Mouse (Mus musculus): ENCODE data around the gene Npsr1.

Npsr1 gene

DNA sequence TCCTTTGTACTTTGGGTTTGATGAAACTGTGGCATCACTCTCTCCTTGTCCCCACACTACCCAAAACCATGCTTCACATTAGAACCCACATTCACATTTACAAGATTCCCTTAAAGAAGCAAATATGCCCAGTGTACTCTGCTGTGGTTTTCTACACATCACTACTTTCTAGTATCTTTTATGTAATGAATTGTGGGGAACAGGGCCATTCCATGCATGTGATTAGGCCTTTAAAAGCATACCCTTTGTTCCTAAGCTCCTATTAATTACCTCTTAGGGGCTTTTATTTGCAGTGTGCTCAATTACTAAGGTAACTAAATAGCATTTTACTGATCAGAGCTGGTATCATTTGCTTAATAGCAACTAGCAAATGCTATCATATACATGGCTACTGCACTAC lies 149.8 kb downstream of the Npsr1 start:
- no peak for DNase-seq

DNA sequence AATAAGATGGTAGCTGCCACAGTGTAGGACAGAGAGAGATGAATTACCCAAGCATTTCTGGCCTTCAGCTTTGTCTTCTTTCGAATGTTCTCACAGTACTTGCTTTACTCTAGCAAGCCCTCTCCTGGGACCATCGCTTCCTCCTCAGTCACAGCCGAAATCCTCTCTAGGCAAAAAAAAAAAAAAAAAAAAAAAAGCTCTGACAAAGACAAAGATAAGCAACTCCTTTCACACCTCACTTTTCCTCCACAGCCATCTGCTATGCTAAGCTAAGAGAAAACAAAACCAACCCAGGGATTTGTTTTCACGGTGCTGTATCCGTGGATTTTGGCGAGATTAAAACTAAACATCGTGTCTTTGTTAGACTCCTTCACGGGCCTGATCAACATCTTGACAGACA lies 156.4 kb downstream of the Npsr1 start:
- DNase-seq: no peak

DNA sequence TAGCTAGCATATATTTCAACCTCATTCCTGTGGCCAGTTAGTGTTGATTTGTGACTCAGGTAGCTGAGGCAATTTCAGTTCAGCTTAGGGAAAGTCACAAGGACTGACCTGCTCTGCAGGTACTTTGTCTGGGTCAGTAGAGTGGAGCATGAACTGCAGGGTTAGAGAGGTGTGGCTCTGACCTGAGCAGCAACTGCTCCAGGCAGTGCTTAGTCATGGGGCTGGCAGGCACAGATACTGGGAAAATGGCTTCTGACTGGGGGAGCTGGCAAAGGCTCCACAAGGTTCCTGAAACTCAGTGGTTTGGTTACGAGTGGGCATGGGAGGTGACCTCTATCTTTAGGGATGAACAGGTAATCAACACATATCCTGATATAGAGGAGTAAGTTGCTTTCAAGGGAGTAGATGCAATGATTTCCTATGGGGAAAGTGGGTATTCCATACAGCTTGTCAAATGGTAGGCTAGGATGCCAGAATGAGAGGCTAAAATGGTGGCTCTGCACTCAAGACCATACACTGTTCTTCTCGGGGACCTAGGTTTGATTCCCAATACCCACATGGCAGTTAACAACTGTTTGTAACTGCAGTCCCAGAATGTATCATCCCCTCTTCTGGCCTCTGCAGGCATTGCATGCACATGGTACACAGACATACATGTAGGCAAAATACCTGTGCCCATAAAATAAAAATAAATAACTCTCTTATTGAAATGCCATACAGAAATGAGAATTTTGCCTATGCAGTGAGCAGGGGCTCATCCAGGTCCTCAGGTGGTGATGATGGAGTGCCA lies 182.9 kb downstream of the Npsr1 start:
- DNase-seq: no peak

DNA sequence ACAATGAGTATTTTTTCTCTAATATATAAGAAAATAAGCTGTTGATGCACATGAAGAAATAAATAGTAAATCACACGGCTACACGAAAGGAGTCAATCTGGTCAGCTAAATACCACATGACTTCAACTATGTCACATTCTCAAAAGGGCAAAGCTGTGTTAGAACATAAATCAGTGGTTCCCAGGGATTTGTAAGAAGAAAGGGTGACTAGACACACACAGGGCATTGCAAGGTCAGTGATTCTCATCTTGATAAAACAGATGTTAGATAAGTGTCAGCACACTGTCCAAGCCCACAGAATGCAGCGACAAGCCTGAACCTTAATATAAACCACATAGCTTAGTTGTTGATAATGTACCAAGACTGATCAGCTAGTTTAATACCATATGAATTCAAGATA lies 184.8 kb downstream of the Npsr1 start:
- no peak for DNase-seq

DNA sequence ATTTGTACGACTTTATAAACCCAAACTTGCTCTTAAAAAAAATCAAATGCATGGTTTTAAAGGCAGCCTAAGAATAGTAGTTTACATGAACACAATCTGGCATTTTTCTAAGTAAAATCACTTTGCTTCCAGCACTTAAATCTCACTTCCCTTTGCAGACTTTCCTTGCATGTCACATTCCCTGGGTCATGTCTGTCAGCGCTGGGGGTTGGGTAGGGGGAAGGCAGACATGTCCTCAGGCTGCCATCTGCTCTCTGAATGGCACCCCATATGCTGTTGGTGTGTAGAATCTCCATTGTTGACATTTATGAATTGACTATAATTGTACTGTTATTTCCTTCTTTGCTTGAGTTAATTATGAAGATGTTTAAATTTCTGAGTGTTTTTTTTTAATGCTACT lies 185.3 kb downstream of the Npsr1 start:
- DNase-seq: no peak

DNA sequence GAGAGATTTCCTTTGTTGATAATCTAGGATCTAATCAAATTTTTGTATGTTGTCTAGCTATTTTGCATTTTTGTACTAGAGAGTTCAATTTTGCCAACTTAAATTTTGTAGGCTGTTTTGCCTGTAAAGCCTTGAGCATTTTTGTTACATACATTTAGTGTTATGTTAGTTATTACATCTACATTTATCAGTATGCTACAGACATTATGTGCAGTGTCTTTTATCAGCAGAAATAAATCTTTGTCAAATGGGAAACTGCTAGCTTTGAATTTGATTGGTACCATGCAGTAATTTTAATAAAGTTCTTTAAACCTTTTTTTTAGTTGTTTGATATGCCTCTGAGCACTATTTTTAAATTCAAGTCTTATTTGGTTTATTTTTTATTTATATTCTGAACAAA lies 185.7 kb downstream of the Npsr1 start:
- DNase-seq: no peak

DNA sequence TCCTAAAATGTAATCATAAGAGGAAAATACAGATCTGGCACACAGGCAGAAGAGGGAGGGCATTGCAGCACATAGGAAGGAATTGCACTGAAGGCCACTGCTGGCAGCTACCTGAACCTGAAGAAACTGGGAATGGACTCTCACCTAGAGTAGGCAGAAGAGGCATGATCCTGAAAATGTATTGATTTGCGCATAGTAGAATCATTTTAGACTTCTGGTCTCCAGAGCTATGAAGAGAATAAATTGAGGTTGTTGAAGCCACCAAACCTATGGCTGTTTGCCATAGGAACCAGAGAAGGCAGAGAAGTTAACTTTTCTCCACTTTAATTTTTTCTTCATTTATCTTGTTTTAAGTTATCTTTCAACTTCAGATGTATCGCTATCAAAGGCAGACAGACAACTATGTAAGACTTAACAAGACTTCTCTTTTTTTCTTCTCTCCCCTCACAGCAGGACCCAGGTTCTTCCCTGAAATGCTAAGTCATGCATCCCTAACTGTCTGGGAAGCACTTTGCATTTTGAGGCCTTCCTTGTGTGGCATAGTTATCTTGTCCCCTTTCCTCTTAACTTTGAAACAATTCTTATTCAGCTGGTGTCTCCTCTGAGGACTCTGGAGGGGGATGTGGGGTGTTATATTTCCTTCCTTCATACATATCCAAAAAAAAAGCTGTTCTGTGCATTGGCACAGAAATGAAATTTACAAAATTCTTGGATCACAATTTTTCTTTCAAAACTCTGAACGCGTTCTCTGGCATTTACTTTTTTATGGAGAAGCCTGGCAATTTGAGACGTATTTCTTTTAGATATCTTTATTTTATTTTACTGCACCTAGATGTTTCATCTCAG lies 186.7 kb downstream of the Npsr1 start:
- no peak for DNase-seq

DNA sequence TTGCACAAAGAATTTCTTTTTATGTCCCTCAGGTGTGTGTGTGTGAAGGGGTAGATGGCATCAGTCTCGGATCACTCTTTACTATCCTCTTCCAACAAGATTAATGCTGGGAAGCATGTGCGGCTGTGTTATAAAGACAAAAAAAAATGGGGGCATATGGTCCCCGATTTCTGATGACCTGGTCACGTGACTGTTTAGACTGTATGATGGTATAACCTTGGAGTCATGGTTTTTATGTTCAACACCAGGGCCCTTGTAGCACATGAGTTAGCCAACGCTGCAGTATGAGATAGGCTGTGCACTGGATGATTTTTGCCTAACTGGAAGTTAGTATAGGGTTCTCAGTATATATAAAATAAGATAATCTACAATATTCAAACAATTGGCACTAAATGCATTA lies 187.6 kb downstream of the Npsr1 start:
- DNase-seq: no peak

DNA sequence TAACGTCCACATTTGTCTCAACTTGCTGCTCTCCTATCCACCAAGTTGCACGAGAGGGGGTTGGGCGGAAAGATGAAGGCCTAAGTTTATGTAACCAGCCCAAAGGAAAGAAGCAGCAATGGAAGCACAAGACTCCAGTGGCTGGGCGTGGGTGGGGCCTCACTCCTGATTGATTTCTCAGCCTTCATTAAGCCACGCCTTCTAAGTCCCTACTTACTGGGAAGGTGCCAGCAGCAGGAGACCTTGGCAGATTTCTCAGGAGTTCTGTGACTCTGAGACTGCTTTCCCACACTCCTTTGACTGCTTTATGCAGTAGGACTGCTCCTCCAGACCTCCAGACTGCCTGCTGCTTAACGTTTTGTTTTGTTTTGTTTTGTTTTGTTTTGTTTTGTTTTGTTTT lies 193.6 kb downstream of the Npsr1 start:
- no peak for DNase-seq

DNA sequence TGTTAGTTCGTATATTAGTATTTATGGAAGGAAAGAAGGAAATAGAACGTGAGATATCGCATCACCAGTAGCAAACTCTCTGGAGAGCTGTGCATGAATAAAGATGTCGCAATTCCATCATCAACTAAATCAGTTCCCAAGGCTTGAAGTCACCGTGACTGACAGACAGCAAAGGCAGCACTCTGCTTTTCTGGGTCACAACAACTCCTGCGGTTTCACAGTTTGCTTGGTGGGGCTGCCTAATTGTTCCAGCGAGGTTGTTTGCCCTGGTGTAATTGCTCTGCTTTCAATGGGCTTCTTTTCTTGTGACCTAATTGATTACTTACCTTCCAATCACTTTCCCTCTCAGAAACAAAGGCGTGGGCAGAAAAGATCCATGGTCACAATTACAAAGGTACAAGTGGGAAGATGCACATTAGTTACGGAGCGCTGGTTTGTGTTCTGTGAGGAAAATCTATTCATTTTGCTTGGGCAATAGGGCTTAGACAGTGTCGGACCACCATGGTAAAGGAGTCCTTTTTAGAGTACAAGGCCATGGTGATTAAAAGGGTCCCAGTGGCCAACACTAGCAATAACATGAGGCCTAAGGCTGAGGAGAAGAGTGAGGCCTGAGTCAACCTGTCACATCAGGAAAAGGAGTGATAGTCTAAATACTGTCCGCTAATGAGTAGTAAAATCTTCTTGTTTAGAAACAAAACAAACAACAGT lies 195.6 kb downstream of the Npsr1 start:
- no peak for DNase-seq

DNA sequence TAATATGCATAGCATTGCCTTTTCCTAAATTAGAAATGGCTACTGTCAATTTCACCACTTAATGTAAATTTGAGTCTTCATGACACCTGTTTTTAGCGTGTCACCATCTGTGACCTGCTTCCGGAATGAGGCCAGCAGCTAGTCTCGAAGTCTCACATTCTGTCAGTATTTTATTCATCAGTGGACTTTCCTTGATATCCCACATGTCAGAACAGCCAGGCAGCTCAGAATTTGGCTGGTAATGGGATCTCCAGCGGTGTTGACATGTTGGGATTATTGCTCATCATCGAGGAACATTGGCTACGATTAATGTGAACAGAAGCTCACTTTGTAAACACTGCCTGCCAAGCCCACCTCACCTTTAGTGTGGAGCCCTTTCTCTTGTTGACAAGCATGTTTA lies 205.1 kb downstream of the Npsr1 start:
- DNase-seq: no peak

DNA sequence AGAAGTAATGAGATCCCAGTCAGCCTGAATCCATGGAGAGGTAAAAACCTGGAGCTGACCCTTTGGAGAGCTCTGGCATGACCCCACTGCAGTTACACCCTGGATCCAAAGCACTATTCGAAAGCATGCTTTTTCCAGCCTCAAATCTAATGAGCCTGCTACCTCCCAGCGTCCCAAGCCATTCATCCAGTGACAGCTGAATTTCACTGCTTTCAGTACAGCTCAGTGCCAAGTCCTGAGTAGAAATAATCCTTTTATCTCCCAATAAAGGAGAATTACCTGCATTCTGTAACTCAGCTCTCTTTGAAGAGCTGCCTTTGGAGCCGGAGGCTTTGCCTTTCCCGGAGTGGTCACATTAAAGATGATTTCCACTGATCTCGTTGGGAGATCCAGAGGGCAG lies 209.2 kb downstream of the Npsr1 start:
- no peak for DNase-seq

DNA sequence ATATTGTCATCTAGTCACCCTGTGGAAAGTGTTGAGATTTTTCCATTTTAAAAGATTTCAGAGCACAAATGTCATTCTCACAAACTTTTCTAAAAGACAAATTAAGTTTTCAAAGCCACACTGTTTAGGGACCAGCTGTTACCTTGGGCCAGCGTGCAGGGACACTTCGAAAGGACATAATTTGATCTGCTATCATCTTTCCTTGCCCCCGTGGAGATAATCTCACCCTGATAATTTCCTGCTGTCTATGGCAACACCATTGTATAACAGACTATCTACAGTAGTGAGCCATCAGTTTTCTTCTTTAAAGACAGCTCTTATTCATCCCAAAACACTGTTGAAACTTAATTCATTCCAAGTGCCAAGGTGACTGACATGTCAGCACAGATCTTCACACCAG lies 209.6 kb downstream of the Npsr1 start:
- no peak for DNase-seq

DNA sequence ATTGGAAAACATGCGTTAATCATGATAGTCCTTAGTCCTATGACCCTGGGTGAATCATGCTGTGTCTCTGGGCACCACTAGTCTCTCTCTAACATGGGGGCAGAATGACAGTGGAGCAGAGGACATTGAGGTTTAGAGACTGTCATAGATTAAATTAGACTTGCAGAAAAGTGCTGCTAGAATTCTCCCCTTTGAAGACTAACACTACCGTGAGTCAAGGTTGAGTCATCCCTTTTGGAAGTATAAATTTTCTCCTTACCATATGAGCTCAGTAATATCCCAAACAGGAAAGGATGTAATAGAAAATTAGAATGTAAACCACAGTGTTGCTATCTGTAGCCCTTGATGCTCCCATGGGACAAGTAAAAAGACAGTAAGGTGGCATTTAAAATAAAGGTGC lies 218.0 kb downstream of the Npsr1 start:
- no peak for DNase-seq

DNA sequence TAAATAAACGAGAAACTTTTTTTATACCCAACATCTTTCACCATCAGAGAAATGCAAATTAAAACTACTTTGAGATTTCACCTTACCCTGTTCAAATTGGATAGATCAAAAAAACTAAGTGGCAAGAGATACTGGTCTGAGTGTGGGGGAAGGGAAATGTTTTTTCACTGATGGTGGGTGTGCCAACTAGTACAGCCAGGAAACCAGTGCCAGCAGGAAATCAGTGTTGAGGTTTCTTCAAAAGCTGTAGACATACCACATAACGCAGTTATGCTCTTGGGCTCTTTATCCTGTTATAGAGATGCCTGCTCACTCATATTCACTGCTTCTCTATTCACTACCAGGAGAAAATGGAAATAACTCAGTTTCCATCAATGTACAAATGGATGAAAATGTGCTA lies 233.9 kb downstream of the Npsr1 start:
- no peak for DNase-seq

DNA sequence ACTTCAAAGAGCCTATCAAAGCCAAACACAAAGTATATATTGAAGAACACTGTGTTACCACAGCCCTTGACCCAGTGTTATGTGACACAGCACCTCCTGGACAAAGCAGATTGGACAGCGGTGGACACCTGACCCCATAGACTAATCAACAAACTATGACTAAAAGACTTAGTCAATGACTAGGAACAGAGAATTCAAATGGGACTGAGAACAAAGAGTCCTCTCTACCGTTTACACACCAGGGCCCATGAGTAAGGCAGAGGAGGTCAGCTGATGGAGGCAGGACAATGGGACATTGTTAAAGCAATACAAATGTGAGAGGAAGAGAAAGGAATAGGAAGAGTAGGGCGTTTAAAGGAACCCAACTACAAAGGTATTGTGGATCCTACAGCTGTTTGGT lies 243.5 kb downstream of the Npsr1 start:
- no peak for DNase-seq

DNA sequence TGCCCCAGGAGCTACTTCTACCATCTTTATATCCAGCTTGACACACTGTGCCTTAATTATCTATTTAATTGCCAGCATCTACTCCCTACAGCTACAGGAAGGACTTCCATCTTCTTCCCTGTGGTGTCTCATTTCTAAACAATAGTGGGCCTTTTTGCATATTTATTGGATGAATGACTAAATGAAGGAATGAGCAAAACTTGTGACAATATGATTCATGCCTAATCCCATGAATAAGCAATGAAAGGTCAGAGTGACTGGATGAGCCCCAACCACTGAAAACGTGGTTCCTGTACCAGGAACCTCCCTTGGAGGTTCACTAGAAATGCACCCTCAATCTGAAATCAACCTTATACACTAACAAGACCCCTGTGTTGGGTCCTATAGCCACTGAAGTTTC lies 249.2 kb downstream of the Npsr1 start:
- no peak for DNase-seq

DNA sequence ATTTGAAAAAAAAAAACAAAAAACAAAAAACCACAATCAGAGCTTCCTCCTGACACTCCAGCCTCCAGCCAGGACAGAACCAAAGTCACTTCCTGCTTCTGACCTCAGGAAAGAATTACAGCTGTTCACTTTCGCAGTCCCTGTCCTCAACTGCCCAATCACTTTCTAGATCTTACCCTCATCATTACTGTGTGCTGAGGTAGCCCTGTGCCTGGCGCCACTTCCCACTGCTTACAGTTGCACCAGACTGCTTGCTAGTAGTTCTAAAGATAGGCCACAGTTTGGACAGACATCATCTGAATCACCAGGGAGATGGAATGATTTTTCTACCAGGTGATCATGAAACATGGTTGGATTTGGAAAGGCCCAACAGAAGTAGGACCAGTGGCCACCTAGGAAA lies 251.7 kb downstream of the Npsr1 start:
- DNase-seq: no peak

DNA sequence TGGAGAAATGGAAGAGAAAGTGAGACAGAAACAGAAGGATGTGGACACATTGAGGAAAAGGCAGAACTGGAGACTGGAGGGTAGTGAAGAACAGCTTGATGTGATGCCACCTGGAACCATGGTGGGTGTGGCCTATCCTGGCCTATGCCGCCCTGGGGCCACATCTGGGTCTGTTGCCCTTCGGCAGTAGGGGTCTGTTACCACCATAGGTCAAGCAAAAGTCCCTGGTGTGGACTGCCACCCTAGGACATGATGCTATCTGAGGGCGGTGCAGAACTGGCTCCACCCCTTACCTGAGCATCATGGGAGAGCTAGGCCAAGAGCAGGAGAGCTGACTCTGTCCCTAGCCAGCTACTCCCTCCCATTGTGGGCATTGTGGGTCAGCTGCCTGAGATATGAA lies 253.6 kb downstream of the Npsr1 start:
- no peak for DNase-seq

Data from lung, adult 18-20 months (tissue).